In genomic region chr9:100470936-100471604, GRCm38 (mm10) we compare ENCODE assay signal across 9 mouse cellular contexts. TPM values are rescaled to one million over a fixed set of nuclear protein-coding genes. Genes with fewer than 3 reads are reported as not detected.
DNase-seq lines count a peak whose midpoint lies in the region; ATAC-seq lines count a peak whose summit lies in the region.
"Had no signal": no experiment of that assay in that cellular context is flagged by ENCODE, and none has a peak within 500 bp of the region (broad histone marks: within the 10 kb centered on the region; RNA-seq: fewer than 3 reads in every experiment).

No protein-coding gene starts in this region.

- no peak overlapping the region for H3K27ac ChIP-seq in forebrain, embryonic 13.5 days
- H3K27ac ChIP-seq in forebrain, embryonic 12.5 days: no peak overlapping the region
- H3K27ac ChIP-seq: liver, embryonic 13.5 days had no signal

- H3K9ac ChIP-seq in forebrain, embryonic 13.5 days: no peak overlapping the region
- H3K9ac ChIP-seq in forebrain, embryonic 12.5 days: no peak overlapping the region
- H3K9ac ChIP-seq: liver, embryonic 13.5 days had no signal

- DNase-seq in adrenal gland, postnatal 36 days: peak; percentile 43 to 56
- DNase-seq in gastrocnemius, adult 8-10 months (ENCODE audit: low spot score in 2 of 2): peak; percentile 88 to 91
- peak; percentile 71 for DNase-seq in kidney, postnatal 14 days
- DNase-seq in testis, postnatal 10 days (ENCODE audit: low spot score): peak; percentile 56
- no peak for DNase-seq in thymus, postnatal 14 days
- DNase-seq: liver, embryonic 13.5 days had no signal

- peaks cover 8% of the 10 kb centered on the region for H3K4me1 ChIP-seq in forebrain, embryonic 13.5 days
- H3K4me1 ChIP-seq in forebrain, embryonic 12.5 days: no peaks in the 10 kb centered on the region
- H3K4me1 ChIP-seq: liver, embryonic 13.5 days had no signal

- no peak overlapping the region for H3K4me3 ChIP-seq in forebrain, embryonic 13.5 days
- no peak overlapping the region for H3K4me3 ChIP-seq in forebrain, embryonic 12.5 days (replicated peaks)
- H3K4me3 ChIP-seq: liver, embryonic 13.5 days had no signal

- 0 out of 2 replicates have a peak, but pooled peaks have one; percentile 24 for ATAC-seq in forebrain, embryonic 13.5 days
- no peak for ATAC-seq in forebrain, embryonic 12.5 days (ENCODE audit: low FRiP score)
- no peak for ATAC-seq in erythroid progenitor cell, adult 5-6 weeks (replicated peaks; ENCODE audit: low FRiP score, poor library complexity, severe bottlenecking)

- no peaks in the 10 kb centered on the region for H3K27me3 ChIP-seq in forebrain, embryonic 13.5 days
- H3K27me3 ChIP-seq in forebrain, embryonic 12.5 days: no peaks in the 10 kb centered on the region
- H3K27me3 ChIP-seq: liver, embryonic 13.5 days had no signal

- no peaks in the 10 kb centered on the region for H3K9me3 ChIP-seq in forebrain, embryonic 13.5 days (replicated peaks)
- no peaks in the 10 kb centered on the region for H3K9me3 ChIP-seq in forebrain, embryonic 12.5 days
- H3K9me3 ChIP-seq: liver, embryonic 13.5 days had no signal

- 77% methylated on average over 8 of the region's 8 CpGs for WGBS in forebrain, embryonic 13.5 days
- 79% methylated on average over 8 of the region's 8 CpGs for WGBS in forebrain, embryonic 12.5 days

- H3K4me2 ChIP-seq in forebrain, embryonic 13.5 days: no peak overlapping the region
- no peak overlapping the region for H3K4me2 ChIP-seq in forebrain, embryonic 12.5 days
- H3K4me2 ChIP-seq: liver, embryonic 13.5 days had no signal

- no peaks in the 10 kb centered on the region for H3K36me3 ChIP-seq in forebrain, embryonic 13.5 days (ENCODE audit: poor library complexity, severe bottlenecking)
- H3K36me3 ChIP-seq in forebrain, embryonic 12.5 days (replicated peaks): no peaks in the 10 kb centered on the region
- H3K36me3 ChIP-seq: liver, embryonic 13.5 days had no signal

RNA-seq across cellular contexts. Expression of gene Il20rb, which starts 15.5 kb away (rescaled TPM):
- polyA plus RNA-seq in forebrain, embryonic 13.5 days (2015; fragmentation: Nextera tagmentation; extraction: Ambion mirVana): 0.66 and 0.76 TPM in 2 replicates
- polyA plus RNA-seq in forebrain, embryonic 12.5 days (2016; fragmentation: Nextera tagmentation; extraction: Ambion mirVana): 1.3 and 1.6 TPM in 2 replicates
- 1 to 10 TPM; 1.1 to 1.2 TPM for total RNA-seq in adrenal gland, postnatal 36 days (2021)
- total RNA-seq in gastrocnemius, adult 8-10 months (2022): 1 to 10 TPM in 2 of 4 experiments, under 1 TPM in 2; 0.82 to 2.8 (median 1.4) TPM
- not detected in 2 replicates for total RNA-seq in erythroid progenitor cell, adult 5-6 weeks (2015; ENCODE audit: low replicate concordance)
- 0.64 TPM in 1 of 2 replicates, not detected in the other for total RNA-seq in erythroid progenitor cell, adult 5-6 weeks (2017; ENCODE audit: low replicate concordance)
